Mouse (Mus musculus) olfactory bulb, adult 2 months (tissue): ENCODE results near the gene Rfx5.

Source experiments
- CTCF ChIP-seq: fragments of 200-500 bp; IDR thresholded peaks from 2 replicates; pipeline ENCODE4 v1.5.1; 2012; ENCODE audit warnings: low read depth, mild to moderate bottlenecking, low read length, moderate library complexity; ENCODE audit not compliant: insufficient read depth
- POLR2A ChIP-seq: fragments of 200-500 bp; IDR thresholded peaks from 2 replicates; pipeline ENCODE4 v1.6.1; 2012; ENCODE audit warnings: mild to moderate bottlenecking, low read depth, low read length, moderate library complexity; ENCODE audit not compliant: insufficient read depth

- no peak for TF ChIP-seq POLR2A
- no peak for TF ChIP-seq CTCF
Measured at GRCm38 (mm10) chr3:94974026-94974527, 20.2 kb downstream of the Rfx5 start.
